Mouse (Mus musculus): Measurements from ENCODE around the gene Ears2. TPM values are rescaled to one million over a fixed set of nuclear protein-coding genes. Genes with fewer than 3 reads are reported as not detected.

Ears2 gene
- polyA plus RNA-seq, 1 experiment from 2014 or later: 10.7 TPM

Other genes starting within 250 kb of the Ears2 start
- 0.21 TPM in 1 of 2 replicates, not detected in the other for gene Scnn1b, start 202.2 kb downstream of the Ears2 start, polyA plus RNA-seq (2014; fragmentation: Nextera tagmentation; extraction: Ambion mirVana)
- gene Cog7, start 85.6 kb downstream of the Ears2 start, polyA plus RNA-seq (2014; fragmentation: Nextera tagmentation; extraction: Ambion mirVana): 27.3 and 30.1 TPM in 2 replicates
- gene Gga2, start 46.0 kb downstream of the Ears2 start, polyA plus RNA-seq (2014; fragmentation: Nextera tagmentation; extraction: Ambion mirVana): 25.7 and 46.6 TPM in 2 replicates
- 98.4 and 102 TPM in 2 replicates for gene Ubfd1, start 88 bp downstream of the Ears2 start, polyA plus RNA-seq (2014; fragmentation: Nextera tagmentation; extraction: Ambion mirVana)
- gene Ndufab1, start 34.6 kb upstream of the Ears2 start, polyA plus RNA-seq (2014; fragmentation: Nextera tagmentation; extraction: Ambion mirVana): 725 and 732 TPM in 2 replicates
- 5.3 and 6.2 TPM in 2 replicates for gene Palb2, start 65.7 kb upstream of the Ears2 start, polyA plus RNA-seq (2014; fragmentation: Nextera tagmentation; extraction: Ambion mirVana)
- gene Dctn5, start 65.8 kb upstream of the Ears2 start, polyA plus RNA-seq (2014; fragmentation: Nextera tagmentation; extraction: Ambion mirVana): 162 TPM in 2 replicates
- 5.0 and 10.4 TPM in 2 replicates for gene Plk1, start 92.2 kb upstream of the Ears2 start, polyA plus RNA-seq (2014; fragmentation: Nextera tagmentation; extraction: Ambion mirVana)
- gene Ern2, start 118.9 kb upstream of the Ears2 start, polyA plus RNA-seq (2014; fragmentation: Nextera tagmentation; extraction: Ambion mirVana): 0.81 and 2.2 TPM in 2 replicates
- 0.84 and 0.96 TPM in 2 replicates for gene Chp2, start 152.2 kb upstream of the Ears2 start, polyA plus RNA-seq (2014; fragmentation: Nextera tagmentation; extraction: Ambion mirVana)
- gene Prkcb, start 221.5 kb upstream of the Ears2 start, polyA plus RNA-seq (2014; fragmentation: Nextera tagmentation; extraction: Ambion mirVana): 131 and 170 TPM in 2 replicates